Mouse (Mus musculus) intestine, embryonic 16.5 days (tissue): ENCODE measurements around the gene Tcf19. TPM values are rescaled to one million over a fixed set of nuclear protein-coding genes. Genes with fewer than 3 reads are reported as not detected.
"Not testable (repeated sequence)": the region's sequence is repeated elsewhere in the genome, so short reads cannot be mapped to it uniquely, and the experiment has no call there.

ENCODE experiments used
- ATAC-seq: fragments of 200-750 bp; cut with Nextera tagmentation; 2 replicates; pipeline ENCODE4 v1.8.0; 2017; ENCODE audit warnings: moderate TSS enrichment, moderate library complexity
- H3K27ac ChIP-seq: fragments of 300-500 bp; sonication (generic); 2 replicates; pipeline ENCODE4 v1.5.1; 2014; ENCODE audit warnings: mild to moderate bottlenecking, low read length
- H3K27me3 ChIP-seq: fragments of 300-500 bp; sonication (generic); replicated peaks from 2 replicates; pipeline ENCODE4 v1.6.1; 2014; ENCODE audit warnings: low read length, control low read depth, mixed read lengths; ENCODE audit not compliant: control insufficient read depth, insufficient read depth
- H3K36me3 ChIP-seq: fragments of 300-500 bp; sonication (generic); 2 replicates; pipeline ENCODE4 v1.6.1; 2014; ENCODE audit warnings: low read length, control low read depth; ENCODE audit not compliant: control insufficient read depth, insufficient read depth
- H3K4me1 ChIP-seq: fragments of 300-500 bp; sonication (generic); 2 replicates; pipeline ENCODE4 v1.6.1; 2014; ENCODE audit warnings: low read length, control low read depth, mixed read lengths; ENCODE audit not compliant: control insufficient read depth, insufficient read depth
- H3K4me2 ChIP-seq: fragments of 300-500 bp; sonication (generic); 2 replicates; pipeline ENCODE4 v1.6.1; 2014; ENCODE audit warnings: low read depth, low read length, control low read depth
- H3K4me3 ChIP-seq: fragments of 300-500 bp; sonication (generic); 2 replicates; pipeline ENCODE4 v1.5.1; 2014; ENCODE audit warnings: mild to moderate bottlenecking, low read length
- H3K9ac ChIP-seq: fragments of 300-500 bp; sonication (generic); 2 replicates; pipeline ENCODE4 v1.6.1; 2014; ENCODE audit warnings: low read depth, low read length
- H3K9me3 ChIP-seq: fragments of 300-500 bp; sonication (generic); 2 replicates; pipeline ENCODE4 v1.6.1; 2016; ENCODE audit warnings: low read length, control low read depth; ENCODE audit not compliant: control insufficient read depth
- WGBS: fragments of 180-500 bp; shearing (Covaris S2); extraction: QIAGEN DNeasy Blood & Tissue Kit; methylation state at CpG from one replicate; pipeline ENCODE4 v1.1.7; 2014; 5-methylcytosine and 5-hydroxymethylcytosine counted together
- polyA plus RNA-seq: library from polyadenylated mRNA; unstranded; fragments of >200 nt; fragmentation: Nextera tagmentation; extraction: Ambion mirVana; gene quantifications from 2 replicates; pipeline ENCODE4 v1.2.1, GENCODE M21; 2015

The Tcf19 gene
- polyA plus RNA-seq, 1 experiment from 2014 or later = 68.3 TPM

- Histone ChIP-seq H3K27ac (no peak within 1 kb of the TSS), H3K4me3 (peak within 1 kb of the TSS; percentile 58), H3K27me3 (peaks cover 12% of the 10 kb centered on the region), H3K9ac (peak within 1 kb of the TSS; percentile 68), H3K4me2 (peak within 1 kb of the TSS; percentile 95), H3K9me3 (no peaks in the 10 kb centered on the region), H3K36me3 (no peaks in the 10 kb centered on the region), H3K4me1 (peaks cover 8% of the 10 kb centered on the region)
- peak; percentile 85 for ATAC-seq
- WGBS = 2% methylated on average over 76 of the region's 80 CpGs
These were observed 46.5 kb downstream of the Tcf19 start, which contains the start of gene H2-Q10 for GRCm38 (mm10) chr17:35469842-35470751. TSS of gene H2-Q10 (plus strand) at chr17:35470089.

GRCm38 (mm10) chr17:35468936-35469335 is 47.7 kb downstream of the Tcf19 start:
- H3K27ac ChIP-seq, H3K9me3 ChIP-seq, H3K9ac ChIP-seq, ATAC-seq, H3K4me1 ChIP-seq, H3K4me2 ChIP-seq, H3K4me3 ChIP-seq, H3K36me3 ChIP-seq: not testable (repeated sequence)
- peaks cover 12% of the 10 kb centered on the region for H3K27me3 ChIP-seq
- 70% methylated on average over 3 of the region's 3 CpGs for WGBS

- not testable (repeated sequence) for H3K4me2 ChIP-seq, H3K9me3 ChIP-seq, H3K4me3 ChIP-seq, H3K4me1 ChIP-seq, H3K36me3 ChIP-seq, H3K9ac ChIP-seq, H3K27ac ChIP-seq, ATAC-seq
- peaks cover 10% of the 10 kb centered on the region for H3K27me3 ChIP-seq
- WGBS = 10% methylated on average over 8 of the region's 8 CpGs
These were observed 51.0 kb downstream of the Tcf19 start for GRCm38 (mm10) chr17:35465651-35466050.

Other genes starting within 250 kb of the Tcf19 start
- gene H2-Q1, start 196.4 kb downstream of the Tcf19 start, polyA plus RNA-seq = 8.8 and 12.8 TPM in 2 replicates
- gene H2-Q2, start 174.6 kb downstream of the Tcf19 start, polyA plus RNA-seq = 136 and 184 TPM in 2 replicates
- gene H2-Q4, start 137.2 kb downstream of the Tcf19 start, polyA plus RNA-seq = 4.8 and 5.1 TPM in 2 replicates
- gene H2-Q6, start 92.0 kb downstream of the Tcf19 start, polyA plus RNA-seq = 2.0 and 2.2 TPM in 2 replicates
- gene H2-Q7, start 77.7 kb downstream of the Tcf19 start, polyA plus RNA-seq = 5.9 and 7.3 TPM in 2 replicates
- 80.2 and 93.1 TPM in 2 replicates for gene H2-Q10, start 46.7 kb downstream of the Tcf19 start, polyA plus RNA-seq
- gene Pou5f1, start 10.8 kb downstream of the Tcf19 start, polyA plus RNA-seq = not detected in 2 replicates
- gene Cchcr1, start 276 bp upstream of the Tcf19 start, polyA plus RNA-seq = 12.5 and 15.7 TPM in 2 replicates
- 0.66 and 0.81 TPM in 2 replicates for gene Psors1c2, start 16.4 kb upstream of the Tcf19 start, polyA plus RNA-seq
- gene Cdsn, start 35.3 kb upstream of the Tcf19 start, polyA plus RNA-seq = 0.10 TPM in 2 replicates
- not detected in 2 replicates for gene 2300002M23Rik, start 50.6 kb upstream of the Tcf19 start, polyA plus RNA-seq
- 1.2 and 3.3 TPM in 2 replicates for gene Sfta2, start 84.7 kb upstream of the Tcf19 start, polyA plus RNA-seq
- not detected in 2 replicates for gene Gm9573, start 109.8 kb upstream of the Tcf19 start, polyA plus RNA-seq
- gene Mucl3, start 126.9 kb upstream of the Tcf19 start, polyA plus RNA-seq = 0.20 and 0.21 TPM in 2 replicates
- 19.3 and 22.8 TPM in 2 replicates for gene Vars2, start 150.8 kb upstream of the Tcf19 start, polyA plus RNA-seq
- gene Gtf2h4, start 156.9 kb upstream of the Tcf19 start, polyA plus RNA-seq = 41.9 and 45.1 TPM in 2 replicates
- gene Ddr1, start 187.8 kb upstream of the Tcf19 start, polyA plus RNA-seq = 54.1 and 57.1 TPM in 2 replicates